ENCODE assay signal across 14 mouse cellular contexts in genomic region chr16:31405040-31405439, GRCm38 (mm10). TPM values are rescaled to one million over a fixed set of nuclear protein-coding genes. Genes with fewer than 3 reads are reported as not detected.
DNase-seq lines count a peak whose midpoint lies in the region; ATAC-seq lines count a peak whose summit lies in the region.
"Had no signal": no experiment of that assay in that cellular context is flagged by ENCODE, and none has a peak within 500 bp of the region (broad histone marks: within the 10 kb centered on the region; RNA-seq: fewer than 3 reads in every experiment).

No protein-coding gene starts in this region.

- no peak for ATAC-seq in intestine, embryonic 14.5 days (replicated peaks; ENCODE audit: low FRiP score, low TSS enrichment, low read depth)
- ATAC-seq in intestine, embryonic 16.5 days: no peak
- peak; percentile 50; the same call in 1 of the 2 replicates for ATAC-seq in megakaryocyte progenitor cell, adult 5-6 weeks (replicated peaks; ENCODE audit: poor library complexity)

- no peak overlapping the region for H3K9ac ChIP-seq in intestine, embryonic 14.5 days (ENCODE audit: low read length)
- no peak overlapping the region for H3K9ac ChIP-seq in intestine, embryonic 16.5 days (ENCODE audit: low read depth, low read length)
- H3K9ac ChIP-seq: forebrain, embryonic 12.5 days; hindbrain, embryonic 14.5 days; liver, embryonic 15.5 days; midbrain, embryonic 12.5 days had no signal

- no peaks in the 10 kb centered on the region for H3K27me3 ChIP-seq in intestine, embryonic 14.5 days (replicated peaks; ENCODE audit: control insufficient read depth, insufficient read depth, low read length)
- H3K27me3 ChIP-seq in intestine, embryonic 16.5 days (replicated peaks; ENCODE audit: control insufficient read depth, insufficient read depth, low read length): no peaks in the 10 kb centered on the region
- H3K27me3 ChIP-seq: forebrain, embryonic 12.5 days; liver, embryonic 15.5 days had no signal

- H3K27ac ChIP-seq in intestine, embryonic 14.5 days (ENCODE audit: low read depth): no peak overlapping the region
- no peak overlapping the region for H3K27ac ChIP-seq in intestine, embryonic 16.5 days (ENCODE audit: low read length)
- H3K27ac ChIP-seq: forebrain, embryonic 12.5 days; hindbrain, embryonic 14.5 days; liver, embryonic 15.5 days; midbrain, embryonic 12.5 days had no signal

- H3K36me3 ChIP-seq in intestine, embryonic 14.5 days (ENCODE audit: control insufficient read depth, insufficient read depth, low read length): no peaks in the 10 kb centered on the region
- H3K36me3 ChIP-seq in intestine, embryonic 16.5 days (ENCODE audit: control insufficient read depth, insufficient read depth, low read length): no peaks in the 10 kb centered on the region
- H3K36me3 ChIP-seq: forebrain, embryonic 12.5 days; liver, embryonic 15.5 days; midbrain, embryonic 12.5 days had no signal

- no peaks in the 10 kb centered on the region for H3K9me3 ChIP-seq in intestine, embryonic 14.5 days (ENCODE audit: control insufficient read depth, low read length)
- no peaks in the 10 kb centered on the region for H3K9me3 ChIP-seq in intestine, embryonic 16.5 days (ENCODE audit: control insufficient read depth, low read length)
- H3K9me3 ChIP-seq: forebrain, embryonic 12.5 days; liver, embryonic 15.5 days; midbrain, embryonic 12.5 days had no signal

- peak; percentile 49 for DNase-seq in intestine, embryonic 14.5 days (ENCODE audit: low spot score)
- peak; percentile 14 for DNase-seq in lung, postnatal 36 days
- DNase-seq in lung, postnatal 4 days: no peak
- DNase-seq in MEL-GATA-1-ER (ENCODE audit: extremely low read depth, low read depth): peak; percentile 34
- no peak for DNase-seq in ovary, adult 18-20 months (ENCODE audit: low spot score)
- DNase-seq in adrenal gland, postnatal 25 days: no peak
- DNase-seq: cerebellum, adult 18-20 months had no signal

- no peaks in the 10 kb centered on the region; the same call in 1 of the 2 replicates for H3K4me1 ChIP-seq in intestine, embryonic 14.5 days (replicated peaks; ENCODE audit: control insufficient read depth, insufficient read depth, low read length)
- no peaks in the 10 kb centered on the region for H3K4me1 ChIP-seq in intestine, embryonic 16.5 days (ENCODE audit: control insufficient read depth, insufficient read depth, low read length)
- H3K4me1 ChIP-seq: forebrain, embryonic 12.5 days; liver, embryonic 15.5 days; midbrain, embryonic 12.5 days had no signal

- H3K4me2 ChIP-seq in intestine, embryonic 14.5 days (ENCODE audit: low read length): no peak overlapping the region
- H3K4me2 ChIP-seq in intestine, embryonic 16.5 days (ENCODE audit: low read depth, low read length): no peak overlapping the region
- H3K4me2 ChIP-seq: forebrain, embryonic 12.5 days; heart, embryonic 11.5 days; hindbrain, embryonic 14.5 days; liver, embryonic 15.5 days; midbrain, embryonic 12.5 days had no signal

- H3K4me3 ChIP-seq in intestine, embryonic 14.5 days (ENCODE audit: low read depth, low read length): no peak overlapping the region
- H3K4me3 ChIP-seq in intestine, embryonic 16.5 days (ENCODE audit: low read length): no peak overlapping the region
- H3K4me3 ChIP-seq: forebrain, embryonic 12.5 days; liver, embryonic 15.5 days; midbrain, embryonic 12.5 days had no signal

- WGBS in intestine, embryonic 14.5 days: 62% methylated on average over 1 of the region's 1 CpGs
- 69% methylated on average over 1 of the region's 1 CpGs for WGBS in intestine, embryonic 16.5 days

RNA-seq across cellular contexts. Expression of gene Bdh1, which starts 17.0 kb away (rescaled TPM):
- 55.6 and 68.3 TPM in 2 replicates for polyA plus RNA-seq in intestine, embryonic 14.5 days (2014; fragmentation: Nextera tagmentation; extraction: Ambion mirVana)
- 272 and 331 TPM in 2 replicates for polyA plus RNA-seq in intestine, embryonic 16.5 days (2015; fragmentation: Nextera tagmentation; extraction: Ambion mirVana)
- total RNA-seq in megakaryocyte progenitor cell, adult 5-6 weeks (2015): 1.3 and 2.6 TPM in 2 replicates
- total RNA-seq in megakaryocyte progenitor cell, adult 5-6 weeks (2017): 3.0 and 4.7 TPM in 2 replicates
- total RNA-seq in adrenal gland, postnatal 25 days (2021): 11.9 and 15.6 TPM in 2 replicates

Comparison
In these comparisons a context has a peak if more than half of its experiments do, and no peak if none do; other contexts are left out.
1. DNase-seq: peak in intestine, embryonic 14.5 days (single experiment), lung, postnatal 36 days (single experiment) and MEL-GATA-1-ER (single experiment); none in lung, postnatal 4 days (0 of 2), ovary, adult 18-20 months (single experiment) and adrenal gland, postnatal 25 days (single experiment).